Mouse (Mus musculus) stomach, postnatal 0 days (tissue): ENCODE data around the gene Dnah12.

Experiments used
- CTCF ChIP-seq: IDR thresholded peaks from 2 replicates; pipeline ENCODE4 v1.5.1; 2016; ENCODE audit warnings: antibody characterized with exemption, low read depth, mild to moderate bottlenecking, moderate library complexity
- EP300 ChIP-seq: optimal IDR thresholded peaks from 2 replicates; pipeline ENCODE3; 2016; ENCODE audit warnings: antibody characterized with exemption

- TF ChIP-seq CTCF (no peak), EP300 (no peak)
Observed at GRCm38 (mm10) chr14:26899490-26899889, 206.4 kb downstream of the Dnah12 start.
